In the genomic region with DNA sequence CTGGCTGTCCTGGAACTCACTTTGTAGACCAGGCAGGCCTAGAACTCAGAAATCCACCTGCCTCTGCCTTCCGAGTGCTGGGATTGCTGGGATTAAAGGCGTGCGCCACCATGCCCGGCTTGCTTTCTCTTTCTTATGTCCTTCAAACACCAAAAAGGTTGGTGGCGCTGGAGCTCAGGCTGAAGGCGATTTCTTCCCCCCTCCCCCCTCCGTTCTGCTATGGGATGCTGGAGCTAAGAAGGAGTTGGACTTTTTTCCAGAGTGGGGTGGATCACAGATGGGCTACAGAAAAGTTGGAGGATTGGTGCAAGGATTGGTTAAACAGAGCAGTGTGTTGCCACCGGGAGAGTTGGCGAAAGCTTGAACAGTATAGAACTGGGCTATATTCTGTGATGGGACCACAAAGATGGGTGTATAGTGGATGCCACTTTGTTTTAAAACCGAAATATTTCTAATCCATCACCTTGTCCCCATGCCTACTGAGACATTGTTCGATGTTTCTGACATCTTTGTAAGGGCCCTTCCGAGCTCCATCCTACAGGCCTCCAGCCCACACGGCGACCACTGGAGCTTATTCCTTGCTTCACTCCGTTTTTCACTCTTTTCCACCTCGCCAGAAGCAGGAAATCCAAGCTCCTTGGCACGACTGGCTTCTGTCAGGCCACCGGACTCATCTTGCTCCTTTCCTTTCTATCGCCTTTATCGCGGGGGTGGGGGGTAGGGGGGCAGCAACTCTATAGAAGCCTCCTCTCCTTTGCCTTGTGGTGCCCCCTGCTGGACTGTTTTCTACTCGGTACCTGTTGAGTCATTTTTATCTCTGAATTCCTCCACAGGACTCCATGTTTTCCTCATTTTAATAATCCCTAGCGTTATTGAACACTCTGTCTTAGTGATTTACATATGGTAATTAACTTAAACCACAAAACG, we compare ENCODE assay signal across 9 mouse cellular contexts. TPM values are rescaled to one million over a fixed set of nuclear protein-coding genes. Genes with fewer than 3 reads are reported as not detected.
DNase-seq lines count a peak whose midpoint lies in the region; ATAC-seq and TF ChIP-seq lines count a peak whose summit lies in the region.
"Had no signal": no experiment of that assay in that cellular context is flagged by ENCODE, and none has a peak within 500 bp of the region (broad histone marks: within the 10 kb centered on the region; RNA-seq: fewer than 3 reads in every experiment).

No protein-coding gene starts in this region.

- WGBS in kidney, embryonic 16.5 days = 50% methylated on average over 24 of the region's 24 CpGs
- 36% methylated on average over 24 of the region's 24 CpGs for WGBS in spleen, adult 2 months

- H3K4me3 ChIP-seq in kidney, embryonic 16.5 days (ENCODE audit: low read length) = no peak overlapping the region; the same call in 1 of the 2 replicates
- peak overlapping the region; percentile 28; the same call in 1 of the 2 replicates for H3K4me3 ChIP-seq in spleen, adult 2 months (ENCODE audit: extremely low read depth, insufficient read depth, insufficient read length)

- H3K27ac ChIP-seq in kidney, embryonic 16.5 days (ENCODE audit: low read length) = no peak overlapping the region
- peak overlapping the region; percentile 96 for H3K27ac ChIP-seq in spleen, adult 2 months (ENCODE audit: insufficient read depth, low read length)

- no peaks in the 10 kb centered on the region for H3K9me3 ChIP-seq in kidney, embryonic 16.5 days (ENCODE audit: low read length)

- no peaks in the 10 kb centered on the region for H3K27me3 ChIP-seq in kidney, embryonic 16.5 days (ENCODE audit: insufficient read depth, low read length)
- H3K27me3 ChIP-seq in spleen, adult 2 months (ENCODE audit: control insufficient read depth, insufficient read depth, low read length) = no peaks in the 10 kb centered on the region

- peak overlapping the region; percentile 31 for H3K4me2 ChIP-seq in kidney, embryonic 16.5 days (replicated peaks; ENCODE audit: low read depth, low read length)

- H3K36me3 ChIP-seq in kidney, embryonic 16.5 days (ENCODE audit: insufficient read depth, low read length) = no peaks in the 10 kb centered on the region
- H3K36me3 ChIP-seq in spleen, adult 2 months (ENCODE audit: control insufficient read depth, insufficient read depth, low read length) = no peaks in the 10 kb centered on the region

- H3K4me1 ChIP-seq in kidney, embryonic 16.5 days (ENCODE audit: insufficient read depth, low read length) = no peaks in the 10 kb centered on the region
- H3K4me1 ChIP-seq in spleen, adult 2 months (ENCODE audit: control insufficient read depth, insufficient read depth, insufficient read length) = peaks cover 50% of the 10 kb centered on the region; the same call in 1 of the 2 replicates

- ATAC-seq in kidney, embryonic 16.5 days (ENCODE audit: low FRiP score, low TSS enrichment) = peak; percentile 20; the same call in 1 of the 2 replicates

- TF ChIP-seq POLR2A in spleen, adult 2 months (IDR thresholded peaks at IDR 0.05; ENCODE audit: low read depth, low read length) = no peak

- no peak overlapping the region for H3K9ac ChIP-seq in kidney, embryonic 16.5 days (replicated peaks; ENCODE audit: low read length)

- TF ChIP-seq CTCF in spleen, adult 2 months (IDR thresholded peaks at IDR 0.05; ENCODE audit: extremely low read depth, insufficient read depth, insufficient read length, insufficient replicate concordance) = peak; percentile 62; the same call in 1 of the 2 replicates

- DNase-seq in ovary, postnatal 36 days (ENCODE audit: low spot score) = peak; percentile 63
- DNase-seq in ovary, postnatal 10 days (ENCODE audit: low spot score) = no peak
- peak; percentile 82 for DNase-seq in adrenal gland, postnatal 10 days
- DNase-seq in forelimb bud, embryonic 11.5 days (ENCODE audit: low read depth, low spot score) = peak; percentile 73
- DNase-seq in lung, postnatal 14 days = peak; percentile 89
- DNase-seq in spleen, adult 2 months (ENCODE audit: low read depth in 1 of 2, low spot score in 2 of 2) = peak; percentile 63 to 87
- DNase-seq in left cerebral cortex, adult 8-10 months (ENCODE audit: low spot score in 2 of 2) = no peak

RNA-seq across cellular contexts. Expression of a gene that starts 4.4 kb away (rescaled TPM):
- total RNA-seq in adrenal gland, postnatal 10 days (2021) = under 1 TPM; 0.51 to 0.64 TPM
- not detected in 2 replicates for polyA plus RNA-seq in kidney, embryonic 16.5 days (2015; fragmentation: Nextera tagmentation; extraction: Ambion mirVana)
- 15.3 and 17.1 TPM in 2 replicates for polyA plus RNA-seq in spleen, adult 2 months (2012; rRNA removed)
- under 1 TPM in 1 of 4 experiments, not detected in 3; 0.46 TPM for total RNA-seq in left cerebral cortex, adult 8-10 months (2022)
- total RNA-seq: layer of hippocampus, adult 8-10 months had no signal

RNA-seq across cellular contexts. Expression of a gene that starts 13.5 kb away (rescaled TPM):
- 10 to 100 TPM; 41.1 to 45.5 TPM for total RNA-seq in adrenal gland, postnatal 10 days (2021)
- polyA plus RNA-seq in kidney, embryonic 16.5 days (2015; fragmentation: Nextera tagmentation; extraction: Ambion mirVana) = 73.5 and 89.4 TPM in 2 replicates
- 85.4 and 191 TPM in 2 replicates for polyA plus RNA-seq in spleen, adult 2 months (2012; rRNA removed)
- total RNA-seq in left cerebral cortex, adult 8-10 months (2022) = 10 to 100 TPM; 26.5 to 37.8 (median 30.1) TPM

RNA-seq across cellular contexts. Expression of a gene that starts 20.3 kb away (rescaled TPM):
- total RNA-seq in adrenal gland, postnatal 10 days (2021) = 10 to 100 TPM in 1 of 2 experiments, 1 to 10 TPM in 1; 6.2 to 10.9 TPM
- 45.3 and 47.7 TPM in 2 replicates for polyA plus RNA-seq in kidney, embryonic 16.5 days (2015; fragmentation: Nextera tagmentation; extraction: Ambion mirVana)
- 12.7 and 16.8 TPM in 2 replicates for polyA plus RNA-seq in spleen, adult 2 months (2012; rRNA removed)
- 1 to 10 TPM; 1.2 to 2.2 (median 1.6) TPM for total RNA-seq in left cerebral cortex, adult 8-10 months (2022)

RNA-seq across cellular contexts. Expression of a gene that starts 24.7 kb away (rescaled TPM):
- 1 to 10 TPM; 1.9 to 3.2 TPM for total RNA-seq in adrenal gland, postnatal 10 days (2021)
- polyA plus RNA-seq in kidney, embryonic 16.5 days (2015; fragmentation: Nextera tagmentation; extraction: Ambion mirVana) = 3.3 and 4.1 TPM in 2 replicates
- polyA plus RNA-seq in spleen, adult 2 months (2012; rRNA removed) = 109 and 140 TPM in 2 replicates
- total RNA-seq in left cerebral cortex, adult 8-10 months (2022) = 1 to 10 TPM in 3 of 4 experiments, under 1 TPM in 1; 0.38 to 2.9 (median 1.6) TPM

RNA-seq across cellular contexts. Expression of a gene that starts 27.6 kb away (rescaled TPM):
- under 1 TPM; 0.76 to 0.90 TPM for total RNA-seq in adrenal gland, postnatal 10 days (2021)
- polyA plus RNA-seq in kidney, embryonic 16.5 days (2015; fragmentation: Nextera tagmentation; extraction: Ambion mirVana) = 1.5 and 2.7 TPM in 2 replicates
- 2.0 TPM in 2 replicates for polyA plus RNA-seq in spleen, adult 2 months (2012; rRNA removed)
- total RNA-seq in left cerebral cortex, adult 8-10 months (2022) = 1 to 10 TPM; 2.1 to 5.1 (median 2.8) TPM

Comparison
In these comparisons a context has a peak if more than half of its experiments do, and no peak if none do; other contexts are left out.
1. DNase-seq: peak in ovary, postnatal 36 days (single experiment), adrenal gland, postnatal 10 days (single experiment), forelimb bud, embryonic 11.5 days (single experiment), lung, postnatal 14 days (single experiment) and spleen, adult 2 months (2 of 2); none in ovary, postnatal 10 days (single experiment) and left cerebral cortex, adult 8-10 months (0 of 2).